7 mouse cellular contexts compared by ENCODE assay signal in the genomic region with DNA sequence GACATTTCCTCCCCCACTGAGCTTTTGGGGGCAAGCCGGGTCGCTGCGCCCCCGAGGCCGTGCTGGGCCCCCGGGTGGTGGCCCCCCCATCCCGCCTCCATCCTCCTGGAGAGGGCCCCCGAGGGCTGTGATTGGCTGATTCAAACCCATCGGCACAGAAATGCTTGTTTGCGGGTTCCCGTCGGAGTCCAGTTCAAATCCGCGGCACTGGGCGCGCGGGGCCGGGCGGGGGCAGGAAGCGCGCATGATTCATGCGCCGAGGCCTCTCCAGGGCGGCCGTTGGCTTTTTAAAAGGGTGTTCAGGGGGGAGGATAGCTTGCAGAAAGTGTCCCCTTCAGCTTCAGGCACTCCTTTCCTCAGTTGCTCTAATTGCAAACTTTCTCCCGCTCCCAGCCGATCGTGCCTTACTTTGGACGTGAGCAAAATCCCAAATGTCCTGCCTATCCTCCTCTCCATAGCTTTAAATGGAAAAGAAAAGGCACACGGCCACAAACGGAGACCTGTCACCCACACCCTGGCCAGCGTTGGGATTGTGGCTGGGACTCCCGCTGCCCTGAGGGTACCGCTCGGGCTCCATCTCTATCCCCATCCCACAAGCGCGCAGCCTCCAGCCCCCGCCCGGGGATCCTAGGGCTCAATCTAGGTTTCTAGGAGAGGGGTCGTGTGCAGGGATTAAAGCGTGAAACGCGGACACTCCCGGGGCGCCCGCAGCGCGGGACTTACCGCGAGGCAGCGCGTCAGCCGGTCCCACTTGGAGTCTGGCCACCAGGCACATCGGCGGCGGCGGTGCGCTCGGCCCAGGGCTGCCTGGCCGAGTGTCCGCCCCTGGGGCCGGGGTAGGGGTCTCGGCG. TPM values are rescaled to one million over a fixed set of nuclear protein-coding genes. Genes with fewer than 3 reads are reported as not detected.
DNase-seq lines count a peak whose midpoint lies in the region; ATAC-seq and TF ChIP-seq lines count a peak whose summit lies in the region.

TSS of gene Phf19 (minus strand) at position 809 of the 851 bp plus-strand sequence.

- peaks cover 71% of the 10 kb centered on the region for H3K27me3 ChIP-seq in E14TG2a.4 (ENCODE audit: insufficient read depth, low read length)
- H3K27me3 ChIP-seq in forebrain, embryonic 15.5 days, result peaks cover 15% of the 10 kb centered on the region; the same call in 1 of the 2 replicates
- peaks cover 47% of the 10 kb centered on the region for H3K27me3 ChIP-seq in hindbrain, embryonic 13.5 days
- H3K27me3 ChIP-seq in liver, embryonic 16.5 days (ENCODE audit: control insufficient read depth, insufficient read depth, low read depth, low read length), result peaks cover 17% of the 10 kb centered on the region
- H3K27me3 ChIP-seq in neural tube, embryonic 15.5 days (replicated peaks), result peaks cover 41% of the 10 kb centered on the region

- WGBS in forebrain, embryonic 15.5 days, result under 1% methylated on average over 56 of the region's 64 CpGs
- 1% methylated on average over 53 of the region's 64 CpGs for WGBS in hindbrain, embryonic 13.5 days
- under 1% methylated on average over 57 of the region's 64 CpGs for WGBS in liver, embryonic 16.5 days (ENCODE audit: insufficient replicate concordance)
- under 1% methylated on average over 53 of the region's 64 CpGs for WGBS in neural tube, embryonic 15.5 days

- H3K9me3 ChIP-seq in E14TG2a.4 (ENCODE audit: low read length), result no peaks in the 10 kb centered on the region
- H3K9me3 ChIP-seq in forebrain, embryonic 15.5 days, result no peaks in the 10 kb centered on the region
- H3K9me3 ChIP-seq in hindbrain, embryonic 13.5 days, result no peaks in the 10 kb centered on the region
- no peaks in the 10 kb centered on the region for H3K9me3 ChIP-seq in liver, embryonic 16.5 days (replicated peaks; ENCODE audit: control insufficient read depth, low read length)
- H3K9me3 ChIP-seq in neural tube, embryonic 15.5 days (replicated peaks), result no peaks in the 10 kb centered on the region

- no peak for TF ChIP-seq CTCF in E14TG2a.4 (conservative IDR thresholded peaks at IDR 0.05; ENCODE audit: low read length)

- H3K36me3 ChIP-seq in E14TG2a.4 (ENCODE audit: insufficient read depth, low read length), result peaks cover 13% of the 10 kb centered on the region; the same call in 1 of the 2 replicates
- no peaks in the 10 kb centered on the region for H3K36me3 ChIP-seq in forebrain, embryonic 15.5 days
- no peaks in the 10 kb centered on the region for H3K36me3 ChIP-seq in hindbrain, embryonic 13.5 days
- H3K36me3 ChIP-seq in liver, embryonic 16.5 days (ENCODE audit: control insufficient read depth, insufficient read depth), result no peaks in the 10 kb centered on the region
- no peaks in the 10 kb centered on the region for H3K36me3 ChIP-seq in neural tube, embryonic 15.5 days

- peak within 1 kb of the TSS; percentile 82 for H3K4me3 ChIP-seq in E14TG2a.4 (replicated peaks; ENCODE audit: low read length)
- H3K4me3 ChIP-seq in forebrain, embryonic 15.5 days, result peak within 1 kb of the TSS; percentile 50
- H3K4me3 ChIP-seq in hindbrain, embryonic 13.5 days, result peak within 1 kb of the TSS; percentile 54
- peak within 1 kb of the TSS; percentile 73 for H3K4me3 ChIP-seq in liver, embryonic 16.5 days (ENCODE audit: low read depth, low read length)
- peak within 1 kb of the TSS; percentile 53 for H3K4me3 ChIP-seq in neural tube, embryonic 15.5 days (replicated peaks)

- peak within 1 kb of the TSS; percentile 79 for H3K4me2 ChIP-seq in forebrain, embryonic 15.5 days (replicated peaks)
- peak within 1 kb of the TSS; percentile 82 for H3K4me2 ChIP-seq in hindbrain, embryonic 13.5 days
- peak within 1 kb of the TSS; percentile 89 for H3K4me2 ChIP-seq in liver, embryonic 16.5 days (ENCODE audit: low read depth, low read length)
- H3K4me2 ChIP-seq in neural tube, embryonic 15.5 days, result peak within 1 kb of the TSS; percentile 96

- H3K27ac ChIP-seq in forebrain, embryonic 15.5 days (replicated peaks), result no peak within 1 kb of the TSS; the same call in 1 of the 2 replicates
- no peak within 1 kb of the TSS for H3K27ac ChIP-seq in hindbrain, embryonic 13.5 days
- H3K27ac ChIP-seq in liver, embryonic 16.5 days (ENCODE audit: low read length), result no peak within 1 kb of the TSS
- no peak within 1 kb of the TSS for H3K27ac ChIP-seq in neural tube, embryonic 15.5 days (replicated peaks)

- peak; percentile 50 for ATAC-seq in activated CD4-positive, CD25-positive, alpha-beta regulatory T cell, adult 4 months
- peak; percentile 63 for ATAC-seq in forebrain, embryonic 15.5 days (replicated peaks)
- ATAC-seq in hindbrain, embryonic 13.5 days (ENCODE audit: low FRiP score), result peak; percentile 37; the same call in 1 of the 2 replicates
- peak; percentile 47 for ATAC-seq in liver, embryonic 16.5 days (ENCODE audit: low read depth)
- ATAC-seq in neural tube, embryonic 15.5 days (ENCODE audit: low FRiP score), result peak; percentile 7; the same call in 1 of the 2 replicates

- H3K4me1 ChIP-seq in E14TG2a.4 (replicated peaks; ENCODE audit: low read depth, low read length), result peaks cover 26% of the 10 kb centered on the region
- peaks cover 17% of the 10 kb centered on the region for H3K4me1 ChIP-seq in forebrain, embryonic 15.5 days
- peaks cover 22% of the 10 kb centered on the region for H3K4me1 ChIP-seq in hindbrain, embryonic 13.5 days (replicated peaks)
- peaks cover 14% of the 10 kb centered on the region for H3K4me1 ChIP-seq in liver, embryonic 16.5 days (ENCODE audit: control insufficient read depth, low read depth, low read length)
- peaks cover 19% of the 10 kb centered on the region for H3K4me1 ChIP-seq in neural tube, embryonic 15.5 days

- peak within 1 kb of the TSS; percentile 49 for H3K9ac ChIP-seq in forebrain, embryonic 15.5 days (replicated peaks)
- H3K9ac ChIP-seq in hindbrain, embryonic 13.5 days, result peak within 1 kb of the TSS; percentile 69
- H3K9ac ChIP-seq in liver, embryonic 16.5 days (ENCODE audit: low read depth, low read length), result peak within 1 kb of the TSS; percentile 70
- peak within 1 kb of the TSS; percentile 45 for H3K9ac ChIP-seq in neural tube, embryonic 15.5 days (replicated peaks)

- no peak for DNase-seq in ovary, postnatal 14 days (ENCODE audit: low spot score)

RNA-seq across cellular contexts. Expression of gene Phf19, which starts in this region (rescaled TPM):
- polyA plus RNA-seq in activated CD4-positive, CD25-positive, alpha-beta regulatory T cell, adult 4 months (2017; shearing (Covaris generic)), result 1 to 10 TPM; 1.2 to 1.8 TPM
- 5.2 and 6.5 TPM in 2 replicates for polyA plus RNA-seq in forebrain, embryonic 15.5 days (2015; fragmentation: Nextera tagmentation; extraction: Ambion mirVana)
- 1.1 and 1.3 TPM in 2 replicates for polyA plus RNA-seq in hindbrain, embryonic 13.5 days (2015; fragmentation: Nextera tagmentation; extraction: Ambion mirVana)
- 1.3 and 1.7 TPM in 2 replicates for polyA plus RNA-seq in liver, embryonic 16.5 days (2015; fragmentation: Nextera tagmentation; extraction: Ambion mirVana)
- polyA plus RNA-seq in neural tube, embryonic 15.5 days (2015; fragmentation: Nextera tagmentation; extraction: Ambion mirVana), result 2.2 and 3.5 TPM in 2 replicates

Comparison
In these comparisons a context has a peak if more than half of its experiments do, and no peak if none do; other contexts are left out.
1. ATAC-seq: peak in every context shown above with its lines; median percentile 63 in forebrain, embryonic 15.5 days; 50 in activated CD4-positive, CD25-positive, alpha-beta regulatory T cell, adult 4 months; 47 in liver, embryonic 16.5 days; 37 in hindbrain, embryonic 13.5 days; 7 in neural tube, embryonic 15.5 days.